9 mouse cellular contexts compared by ENCODE assay signal in the genomic region with DNA sequence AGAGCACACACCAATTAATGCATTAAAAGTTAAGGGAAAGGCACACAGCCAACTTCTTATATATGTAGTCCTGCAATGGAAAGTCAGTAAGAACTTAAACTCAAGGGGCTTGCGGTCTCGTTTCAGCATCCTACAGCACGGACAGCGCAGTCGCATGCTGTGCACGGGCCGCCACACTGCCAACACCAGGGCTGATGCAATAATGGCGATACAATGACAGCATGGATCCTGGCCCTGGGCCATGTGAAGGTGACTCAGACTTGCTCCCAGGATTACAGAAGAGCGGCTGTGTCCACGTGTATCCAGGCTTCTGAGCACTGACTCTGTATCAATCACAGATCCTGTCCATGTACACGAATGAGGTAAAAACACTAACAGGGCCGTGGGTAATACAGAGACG.
DNase-seq lines count a peak whose midpoint lies in the region; ATAC-seq and TF ChIP-seq lines count a peak whose summit lies in the region.
"Had no signal": no experiment of that assay in that cellular context is flagged by ENCODE, and none has a peak within 500 bp of the region (broad histone marks: within the 10 kb centered on the region; RNA-seq: fewer than 3 reads in every experiment).

No protein-coding gene starts in this region.

- H3K27ac ChIP-seq in lung, embryonic 14.5 days (ENCODE audit: low read depth), result no peak overlapping the region
- H3K27ac ChIP-seq: macrophage had no signal

- no peaks in the 10 kb centered on the region for H3K79me2 ChIP-seq in myocyte (ENCODE audit: control insufficient read depth, insufficient read depth)

- TF ChIP-seq CTCF in lung, embryonic 14.5 days (IDR thresholded peaks at IDR 0.05; ENCODE audit: low read depth), result no peak

- peak; percentile 31 for DNase-seq in lung, embryonic 14.5 days
- DNase-seq in lung, postnatal 4 days, result no peak
- peak; percentile 68 to 83 for DNase-seq in adrenal gland, adult 18-20 months (ENCODE audit: low spot score in 2 of 2)
- DNase-seq in cerebellum, postnatal 10 days, result peak; percentile 70
- DNase-seq in thymus, postnatal 4 days, result no peak
- no peak for DNase-seq in left cerebral cortex, adult 11 months (ENCODE audit: low spot score)

- no peak overlapping the region for H3K9ac ChIP-seq in lung, embryonic 14.5 days

- no peak overlapping the region for H3ac ChIP-seq in myocyte (ENCODE audit: control insufficient read depth, insufficient read length)

- TF ChIP-seq POLR2A in myocyte (IDR thresholded peaks at IDR 0.05; ENCODE audit: insufficient read length, low read depth), result no peak

- H3K4me3 ChIP-seq in lung, embryonic 14.5 days (ENCODE audit: low read depth, low read length), result no peak overlapping the region
- H3K4me3 ChIP-seq in myocyte, result no peak overlapping the region

- no peaks in the 10 kb centered on the region for H3K9me3 ChIP-seq in lung, embryonic 14.5 days (ENCODE audit: low read depth, low read length)

- no peaks in the 10 kb centered on the region; the same call in 1 of the 2 replicates for H3K4me1 ChIP-seq in lung, embryonic 14.5 days (ENCODE audit: insufficient read depth)

- H3K4me2 ChIP-seq in lung, embryonic 14.5 days, result no peak overlapping the region
- no peak overlapping the region for H3K4me2 ChIP-seq in myocyte (ENCODE audit: low read depth)

- no peak for ATAC-seq in lung, embryonic 14.5 days (ENCODE audit: insufficient read depth)
- ATAC-seq: inflammation-experienced regulatory T-cells, adult 6 months had no signal

- 76% methylated on average over 13 of the region's 13 CpGs for WGBS in lung, embryonic 14.5 days

- no peaks in the 10 kb centered on the region for H3K36me3 ChIP-seq in lung, embryonic 14.5 days (ENCODE audit: insufficient read depth)
- H3K36me3 ChIP-seq in myocyte (ENCODE audit: control insufficient read depth, insufficient read depth), result no peaks in the 10 kb centered on the region

- H3K27me3 ChIP-seq in lung, embryonic 14.5 days (ENCODE audit: insufficient read depth, low read length), result no peaks in the 10 kb centered on the region
- H3K27me3 ChIP-seq in myocyte (ENCODE audit: control insufficient read depth, insufficient read depth, insufficient read length), result no peaks in the 10 kb centered on the region

TF ChIP-seq in myocyte, 11 proteins besides CTCF, POLR2A, EP300 and RAD21:
- peak; percentile 33 for TF ChIP-seq REST (IDR thresholded peaks at IDR 0.05; ENCODE audit: insufficient read depth, insufficient read length)
- TF ChIP-seq POLR2AphosphoS2 (IDR thresholded peaks at IDR 0.05; ENCODE audit: insufficient read length, low read depth), result no peak
- peak; percentile 43; the same call in 1 of the 2 replicates for TF ChIP-seq CEBPB (IDR thresholded peaks at IDR 0.05; ENCODE audit: insufficient read depth, poor library complexity, severe bottlenecking)

Comparison
In these comparisons a context has a peak if more than half of its experiments do, and no peak if none do; other contexts are left out.
1. DNase-seq: peak in lung, embryonic 14.5 days (single experiment), adrenal gland, adult 18-20 months (2 of 2) and cerebellum, postnatal 10 days (2 of 2); none in lung, postnatal 4 days (0 of 2), thymus, postnatal 4 days (single experiment) and left cerebral cortex, adult 11 months (single experiment).